Mouse (Mus musculus) neural tube, embryonic 14.5 days (tissue): ENCODE measurements around the gene Clk2. TPM values are rescaled to one million over a fixed set of nuclear protein-coding genes. Genes with fewer than 3 reads are reported as not detected.
"Not testable (repeated sequence)": the region's sequence is repeated elsewhere in the genome, so short reads cannot be mapped to it uniquely, and the experiment has no call there.

Experiments used
- ATAC-seq: fragments of 200-750 bp; cut with Nextera tagmentation; 2 replicates; pipeline ENCODE4 v1.8.0; 2017; ENCODE audit warnings: low read depth, mild to moderate bottlenecking, moderate TSS enrichment, moderate library complexity
- H3K27ac ChIP-seq: fragments of 300-500 bp; sonication (generic); 2 replicates; pipeline ENCODE4 v1.5.1; 2014; ENCODE audit warnings: low read depth, mild to moderate bottlenecking, control low read depth, low read length, moderate library complexity, mixed read lengths
- H3K27me3 ChIP-seq: fragments of 300-500 bp; sonication (generic); 2 replicates; pipeline ENCODE4 v1.6.1; 2014; ENCODE audit warnings: low read length; ENCODE audit not compliant: control insufficient read depth, insufficient read depth
- H3K36me3 ChIP-seq: fragments of 300-500 bp; sonication (generic); 2 replicates; pipeline ENCODE4 v1.6.1; 2014; ENCODE audit warnings: low read length, mixed read lengths; ENCODE audit not compliant: control insufficient read depth, insufficient read depth
- H3K4me1 ChIP-seq: fragments of 300-500 bp; sonication (generic); 2 replicates; pipeline ENCODE4 v1.6.1; 2014; ENCODE audit warnings: low read length; ENCODE audit not compliant: control insufficient read depth, insufficient read depth
- H3K4me2 ChIP-seq: fragments of 300-500 bp; sonication (generic); 2 replicates; pipeline ENCODE4 v1.6.1; 2014; ENCODE audit warnings: mild to moderate bottlenecking, low read depth, low read length, control low read depth
- H3K4me3 ChIP-seq: fragments of 300-500 bp; sonication (generic); 2 replicates; pipeline ENCODE4 v1.5.1; 2014; ENCODE audit warnings: low read depth, low read length, control low read depth, mixed read lengths
- H3K9ac ChIP-seq: fragments of 300-500 bp; sonication (generic); replicated peaks from 2 replicates; pipeline ENCODE4 v1.6.1; 2014; ENCODE audit warnings: low read depth, mild to moderate bottlenecking, control low read depth, low read length, mixed read lengths
- H3K9me3 ChIP-seq: fragments of 300-500 bp; sonication (generic); 2 replicates; pipeline ENCODE4 v1.6.1; 2016; ENCODE audit warnings: low read length; ENCODE audit not compliant: control insufficient read depth
- WGBS: fragments of 180-500 bp; shearing (Covaris S2); extraction: QIAGEN DNeasy Blood & Tissue Kit; methylation state at CpG from one replicate; pipeline ENCODE4 v1.1.7; 2014; 5-methylcytosine and 5-hydroxymethylcytosine counted together
- polyA plus RNA-seq: library from polyadenylated mRNA; unstranded; fragments of >200 nt; fragmentation: Nextera tagmentation; extraction: Ambion mirVana; gene quantifications from 2 replicates; pipeline ENCODE4 v1.2.1, GENCODE M21; 2014

The Clk2 gene
- polyA plus RNA-seq, 1 experiment from 2014 or later: 19.6 TPM

- H3K4me3 ChIP-seq, H3K36me3 ChIP-seq, H3K27me3 ChIP-seq, H3K9me3 ChIP-seq, H3K9ac ChIP-seq, H3K4me2 ChIP-seq, ATAC-seq: not testable (repeated sequence)
- Histone ChIP-seq H3K27ac (0 out of 2 replicates have a peak overlapping the region, but pooled peaks have one; percentile 95), H3K4me1 (peaks cover 19% of the 10 kb centered on the region)
- WGBS: 77% methylated on average over 7 of the region's 7 CpGs
These were observed 51.8 kb downstream of the Clk2 start for GRCm38 (mm10) chr3:89216407-89216806.

GRCm38 (mm10) chr3:89218271-89218670 lies 53.7 kb downstream of the Clk2 start:
- 83% methylated on average over 1 of the region's 1 CpGs for WGBS
- Histone ChIP-seq H3K4me2 (no peak overlapping the region), H3K27ac (no peak overlapping the region), H3K9me3 (no peaks in the 10 kb centered on the region), H3K4me3 (no peak overlapping the region), H3K4me1 (peaks cover 12% of the 10 kb centered on the region; the same call in 1 of the 2 replicates), H3K9ac (no peak overlapping the region), H3K27me3 (peaks cover 3% of the 10 kb centered on the region; the same call in 1 of the 2 replicates), H3K36me3 (no peaks in the 10 kb centered on the region)
- no peak for ATAC-seq

GRCm38 (mm10) chr3:89219546-89219945 lies 55.0 kb downstream of the Clk2 start:
- Histone ChIP-seq H3K9me3 (no peaks in the 10 kb centered on the region), H3K36me3 (no peaks in the 10 kb centered on the region), H3K4me3 (no peak overlapping the region), H3K27ac (no peak overlapping the region), H3K27me3 (no peaks in the 10 kb centered on the region), H3K9ac (no peak overlapping the region), H3K4me2 (no peak overlapping the region), H3K4me1 (peaks cover 15% of the 10 kb centered on the region; the same call in 1 of the 2 replicates)
- WGBS: 54% methylated on average over 8 of the region's 8 CpGs
- no peak for ATAC-seq

GRCm38 (mm10) chr3:89221167-89221566 lies 56.6 kb downstream of the Clk2 start:
- Histone ChIP-seq H3K4me2 (no peak overlapping the region), H3K4me3 (no peak overlapping the region), H3K27ac (no peak overlapping the region), H3K27me3 (no peaks in the 10 kb centered on the region), H3K9ac (no peak overlapping the region), H3K36me3 (no peaks in the 10 kb centered on the region), H3K4me1 (peaks cover 15% of the 10 kb centered on the region), H3K9me3 (no peaks in the 10 kb centered on the region)
- WGBS: 67% methylated on average over 5 of the region's 5 CpGs
- ATAC-seq: no peak

GRCm38 (mm10) chr3:89224796-89225195 lies 60.2 kb downstream of the Clk2 start:
- Histone ChIP-seq H3K27ac (peak overlapping the region; percentile 83), H3K36me3 (no peaks in the 10 kb centered on the region), H3K27me3 (no peaks in the 10 kb centered on the region), H3K9ac (peak overlapping the region; percentile 63), H3K9me3 (no peaks in the 10 kb centered on the region), H3K4me1 (peaks cover 32% of the 10 kb centered on the region), H3K4me3 (peak overlapping the region; percentile 40), H3K4me2 (peak overlapping the region; percentile 57)
- 38% methylated on average over 11 of the region's 11 CpGs for WGBS
- ATAC-seq: no peak

GRCm38 (mm10) chr3:89225321-89225815 lies 60.8 kb downstream of the Clk2 start:
- peak overlapping the region; percentile 57 for H3K4me2 ChIP-seq
- H3K27me3 ChIP-seq: no peaks in the 10 kb centered on the region
- peak overlapping the region; percentile 63 for H3K9ac ChIP-seq
- WGBS: 24% methylated on average over 12 of the region's 12 CpGs
- peaks cover 32% of the 10 kb centered on the region for H3K4me1 ChIP-seq
- peak overlapping the region; percentile 40 for H3K4me3 ChIP-seq
- no peak for ATAC-seq
- H3K9me3 ChIP-seq: no peaks in the 10 kb centered on the region
- peak overlapping the region; percentile 83 for H3K27ac ChIP-seq
- no peaks in the 10 kb centered on the region for H3K36me3 ChIP-seq

GRCm38 (mm10) chr3:89225918-89226317 lies 61.3 kb downstream of the Clk2 start:
- Histone ChIP-seq H3K27me3 (no peaks in the 10 kb centered on the region), H3K36me3 (no peaks in the 10 kb centered on the region), H3K4me2 (peak overlapping the region; percentile 57), H3K9me3 (no peaks in the 10 kb centered on the region), H3K27ac (peak overlapping the region; percentile 83), H3K4me3 (peak overlapping the region; percentile 40), H3K4me1 (peaks cover 32% of the 10 kb centered on the region), H3K9ac (peak overlapping the region; percentile 63)
- peak; percentile 41; the same call in 1 of the 2 replicates for ATAC-seq
- 4% methylated on average over 4 of the region's 4 CpGs for WGBS

- ATAC-seq: no peak
- peak overlapping the region; percentile 63 for H3K9ac ChIP-seq
These were observed 61.8 kb downstream of the Clk2 start for GRCm38 (mm10) chr3:89226361-89226760.

More at GRCm38 (mm10) chr3:89226361-89226760, 61.8 kb downstream of the Clk2 start:
- Histone ChIP-seq H3K9me3 (no peaks in the 10 kb centered on the region), H3K36me3 (no peaks in the 10 kb centered on the region), H3K4me2 (peak overlapping the region; percentile 57), H3K27me3 (no peaks in the 10 kb centered on the region), H3K4me3 (peak overlapping the region; percentile 40), H3K27ac (peak overlapping the region; percentile 83), H3K4me1 (peaks cover 32% of the 10 kb centered on the region)
- WGBS: 4% methylated on average over 11 of the region's 11 CpGs
